Mouse (Mus musculus) kidney, adult 2 months (tissue): ENCODE measurements around the gene Pdhx.

Experiments
- CTCF ChIP-seq: fragments of 200-500 bp; conservative IDR thresholded peaks from 2 replicates; pipeline ENCODE4 v1.5.1; 2011; ENCODE audit warnings: low read depth, mild to moderate bottlenecking, control low read depth, low read length, moderate library complexity, mixed read lengths; ENCODE audit not compliant: insufficient read depth, insufficient read length
- POLR2A ChIP-seq: fragments of 200-500 bp; IDR thresholded peaks from one replicate; pipeline ENCODE4 v1.6.1; 2011; ENCODE audit warnings: low read depth, low read length, control low read depth

DNA sequence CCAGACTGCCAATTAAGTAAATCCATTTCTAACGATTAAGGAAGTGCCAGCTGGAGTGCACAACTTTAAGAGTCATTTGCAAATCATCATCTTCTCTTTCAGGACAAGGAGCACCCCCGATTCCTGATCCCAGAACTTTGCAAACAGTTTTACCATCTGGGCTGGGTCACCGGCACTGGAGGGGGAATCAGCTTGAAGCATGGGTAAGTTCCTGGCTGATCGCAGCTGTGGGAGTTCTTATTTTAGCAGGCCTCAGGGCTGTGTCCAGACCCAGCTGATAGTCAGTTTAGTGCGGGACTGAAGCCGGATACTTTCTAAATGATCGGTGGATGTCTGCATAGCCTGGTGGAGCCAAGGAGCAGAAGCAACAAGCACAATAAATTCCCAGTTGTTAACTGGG is 9.5 kb upstream of the Pdhx start:
- TF ChIP-seq CTCF (no peak), POLR2A (no peak)
